Mouse (Mus musculus): ENCODE measurements at regions not wholly inside any gene's neighbourhood (a gene's known extent, or its start where the extent isn't known, plus 50 kb on each side); places are given as distances from the start of the nearest gene placed in this dataset.

DNA sequence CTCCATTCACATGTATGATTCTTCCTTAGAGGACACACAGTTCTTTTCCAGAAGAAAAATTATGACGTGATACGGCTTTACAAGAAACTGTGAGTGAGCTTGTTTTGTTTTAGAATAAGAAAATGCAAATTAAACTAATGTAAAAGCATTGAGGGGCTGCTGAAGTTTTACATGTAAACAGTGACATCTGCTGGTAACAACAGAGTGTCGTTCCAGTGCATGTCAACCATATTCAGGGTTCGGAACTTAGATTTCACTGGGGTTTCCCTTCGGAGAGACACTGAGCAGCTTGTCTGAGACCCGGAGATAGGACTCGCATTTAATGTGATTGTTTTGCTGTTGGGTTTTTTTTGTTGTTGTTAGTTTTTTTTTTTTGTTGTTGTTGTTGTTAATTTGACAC is 148.4 kb upstream of the Ube3a start:
- intact Hi-C loops (cut with DNase I) = loop anchor here (5.0 to 10.0 kb wide), 4 partner anchors 155 to 1568 kb away; partner anchors contain the start of gene Gabra5
- no peak for DNase-seq (ENCODE audit: low spot score in 2 of 2)
